Mouse (Mus musculus) limb, embryonic 14.5 days (tissue): ENCODE measurements around the gene Ccl6. TPM values are rescaled to one million over a fixed set of nuclear protein-coding genes. Genes with fewer than 3 reads are reported as not detected.

Source experiments
- ATAC-seq: fragments of 200-750 bp; cut with Nextera tagmentation; 2 replicates; pipeline ENCODE4 v1.8.0; 2017; ENCODE audit warnings: low read depth, moderate number of reproducible peaks, moderate TSS enrichment; ENCODE audit not compliant: low FRiP score
- DNase-seq: peaks from one replicate; pipeline ENCODE4 v3.0.0-alpha.2; 2015; ENCODE audit warnings: low spot score
- H3K27ac ChIP-seq: fragments of 300-500 bp; sonication (generic); replicated peaks from 2 replicates; pipeline ENCODE4 v1.5.1; 2014; ENCODE audit warnings: low read depth, mild to moderate bottlenecking, low read length, moderate library complexity, mixed read lengths
- H3K27me3 ChIP-seq: fragments of 300-500 bp; sonication (generic); 2 replicates; pipeline ENCODE4 v1.6.1; 2014; ENCODE audit warnings: low read length, mixed read lengths; ENCODE audit not compliant: control insufficient read depth, insufficient read depth
- H3K36me3 ChIP-seq: fragments of 300-500 bp; sonication (generic); 2 replicates; pipeline ENCODE4 v1.6.1; 2014; ENCODE audit warnings: mild to moderate bottlenecking, low read length, moderate library complexity, mixed read lengths; ENCODE audit not compliant: control insufficient read depth, insufficient read depth
- H3K4me1 ChIP-seq: fragments of 300-500 bp; sonication (generic); 2 replicates; pipeline ENCODE4 v1.6.1; 2014; ENCODE audit warnings: antibody characterized with exemption, low read length, mixed read lengths; ENCODE audit not compliant: control insufficient read depth, insufficient read depth
- H3K4me2 ChIP-seq: fragments of 300-500 bp; sonication (generic); replicated peaks from 2 replicates; pipeline ENCODE4 v1.6.1; 2014; ENCODE audit warnings: low read depth, mild to moderate bottlenecking, low read length, moderate library complexity; ENCODE audit not compliant: severe bottlenecking
- H3K4me3 ChIP-seq: fragments of 300-500 bp; sonication (generic); replicated peaks from 2 replicates; pipeline ENCODE4 v1.5.1; 2014; ENCODE audit warnings: low read length
- H3K9ac ChIP-seq: fragments of 300-500 bp; sonication (generic); 2 replicates; pipeline ENCODE4 v1.6.1; 2014; ENCODE audit warnings: mild to moderate bottlenecking, low read depth, low read length, moderate library complexity; ENCODE audit not compliant: severe bottlenecking
- H3K9me3 ChIP-seq: fragments of 300-500 bp; sonication (generic); 2 replicates; pipeline ENCODE4 v1.6.1; 2016; ENCODE audit warnings: low read length; ENCODE audit not compliant: control insufficient read depth
- POLR2A ChIP-seq: fragments of 200-500 bp; IDR thresholded peaks from 2 replicates; pipeline ENCODE4 v1.8.0; 2012; ENCODE audit warnings: inconsistent platforms, mild to moderate bottlenecking, moderate library complexity, borderline replicate concordance; ENCODE audit not compliant: insufficient read depth, insufficient read length; ENCODE audit errors: extremely low read depth
- WGBS: fragments of 180-500 bp; shearing (Covaris S2); extraction: QIAGEN DNeasy Blood & Tissue Kit; methylation state at CpG from one replicate; pipeline ENCODE4 v1.1.7; 2014; 5-methylcytosine and 5-hydroxymethylcytosine counted together
- polyA plus RNA-seq, 2 experiments: library from polyadenylated mRNA; depleted of rRNA in 1 of 2; stranded (reverse) in 1 of 2; unstranded in 1 of 2; fragments of >200 nt; fragmentation: Nextera tagmentation in 1 of 2; extraction: Ambion mirVana in 1 of 2; gene quantifications; 2 replicates each; pipeline versions ENCODE4 v1.2.1 to v1.2.3; 2012 to 2014

Ccl6 gene
- polyA plus RNA-seq (2012; rRNA removed) (1.5 and 2.0 TPM in 2 replicates), polyA plus RNA-seq (2014; fragmentation: Nextera tagmentation; extraction: Ambion mirVana) (5.0 and 6.5 TPM in 2 replicates)

DNA sequence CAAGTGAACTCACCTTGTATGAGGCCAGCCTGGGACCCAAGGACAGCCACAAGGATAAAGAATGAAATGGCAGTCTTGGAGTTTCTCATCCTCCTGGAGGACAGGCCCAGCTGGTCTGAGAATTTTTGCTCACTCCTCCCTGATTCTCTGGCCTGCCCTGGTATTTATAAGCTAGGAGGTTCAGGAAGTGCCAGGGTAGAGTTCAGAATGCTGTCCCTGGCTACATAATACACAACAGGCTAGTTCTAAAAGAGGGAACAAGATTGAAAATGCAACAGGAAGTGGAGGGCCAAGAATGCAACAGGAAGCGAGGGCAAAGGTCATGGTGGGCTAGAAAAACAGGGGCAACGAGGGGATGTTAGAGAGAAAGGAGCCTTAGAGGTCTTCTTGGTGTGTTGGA lies at the start of gene Ccl6:
TSS of gene Ccl6 (minus strand) at position 235 of the 400 bp plus-strand sequence.
- DNase-seq = no peak
- Histone ChIP-seq H3K9ac (no peak within 1 kb of the TSS), H3K4me1 (no peaks in the 10 kb centered on the region), H3K27me3 (no peaks in the 10 kb centered on the region), H3K9me3 (no peaks in the 10 kb centered on the region), H3K4me3 (no peak within 1 kb of the TSS), H3K27ac (no peak within 1 kb of the TSS), H3K4me2 (no peak within 1 kb of the TSS), H3K36me3 (no peaks in the 10 kb centered on the region)
- WGBS = 44% methylated on average over 2 of the region's 2 CpGs
- no peak for ATAC-seq
- no peak for TF ChIP-seq POLR2A

DNA sequence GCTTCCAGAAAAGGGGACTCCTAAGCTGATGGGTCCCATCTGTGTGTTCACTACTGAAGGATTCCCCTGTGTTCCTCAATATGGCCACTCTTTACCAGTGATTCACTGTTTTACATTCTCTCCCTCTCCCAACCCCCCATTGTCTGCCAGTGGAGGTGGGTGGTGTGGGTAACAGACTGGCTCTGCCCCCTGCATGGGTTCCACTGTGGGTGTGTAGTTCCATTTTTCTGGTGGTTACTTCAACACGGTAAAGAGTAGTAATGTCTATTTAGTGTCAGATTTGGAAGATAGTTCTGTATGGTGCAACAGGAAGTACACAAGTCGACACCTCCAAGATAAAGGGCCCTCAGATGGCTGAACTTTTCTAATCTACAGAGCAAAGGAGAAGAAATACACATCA lies 48.3 kb upstream of the Ccl6 start:
- Histone ChIP-seq H3K9me3 (no peaks in the 10 kb centered on the region), H3K36me3 (no peaks in the 10 kb centered on the region), H3K4me2 (no peak overlapping the region), H3K27ac (no peak overlapping the region), H3K4me3 (no peak overlapping the region), H3K4me1 (no peaks in the 10 kb centered on the region), H3K27me3 (no peaks in the 10 kb centered on the region), H3K9ac (no peak overlapping the region)
- WGBS = 82% methylated on average over 2 of the region's 2 CpGs
- no peak for DNase-seq
- no peak for TF ChIP-seq POLR2A
- ATAC-seq = no peak

DNA sequence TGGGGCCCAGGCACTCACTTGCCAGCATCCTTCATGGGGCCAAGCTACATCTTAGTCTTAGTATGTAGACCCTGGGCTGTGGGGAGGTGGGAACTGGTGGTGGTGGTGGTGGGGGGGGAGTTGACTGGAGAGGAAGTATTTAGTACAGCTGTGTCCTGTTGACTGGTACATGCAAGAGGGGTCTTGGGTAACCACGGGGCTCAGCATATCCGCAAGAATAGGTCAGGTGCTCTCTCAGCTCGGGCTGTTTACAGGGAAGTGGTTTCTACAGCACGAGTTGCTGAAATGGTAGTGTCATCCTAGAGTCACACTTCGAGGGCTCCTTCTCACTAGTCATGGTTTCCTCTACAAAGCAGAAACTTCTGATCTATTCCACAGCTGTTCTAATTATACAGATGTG lies 47.3 kb upstream of the Ccl6 start:
- Histone ChIP-seq H3K9ac (no peak overlapping the region), H3K27ac (no peak overlapping the region), H3K4me1 (no peaks in the 10 kb centered on the region), H3K4me3 (no peak overlapping the region), H3K36me3 (no peaks in the 10 kb centered on the region), H3K4me2 (no peak overlapping the region), H3K27me3 (no peaks in the 10 kb centered on the region), H3K9me3 (no peaks in the 10 kb centered on the region)
- no peak for DNase-seq
- 83% methylated on average over 5 of the region's 5 CpGs for WGBS
- ATAC-seq = no peak
- TF ChIP-seq POLR2A = no peak

DNA sequence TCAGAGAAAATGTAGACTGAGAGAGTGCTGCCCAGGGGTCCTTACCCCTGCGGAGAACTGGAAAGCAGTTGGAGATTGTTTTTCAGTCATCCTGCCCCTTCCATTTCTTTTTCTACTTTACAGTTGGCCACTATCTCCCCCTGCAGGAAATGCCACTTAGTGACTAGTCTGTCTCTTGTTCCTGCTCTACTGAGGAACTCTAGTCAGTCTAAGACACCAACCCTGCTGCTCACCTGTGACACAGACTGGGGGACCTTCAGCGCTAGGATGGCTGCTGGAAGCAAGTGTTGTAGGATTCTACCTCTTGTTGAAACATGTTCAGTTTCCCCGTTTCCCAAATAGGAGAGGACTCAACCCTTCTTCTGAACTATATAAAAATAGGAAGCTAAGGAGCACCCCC lies 46.6 kb upstream of the Ccl6 start:
- TF ChIP-seq POLR2A = no peak
- Histone ChIP-seq H3K36me3 (no peaks in the 10 kb centered on the region), H3K27me3 (no peaks in the 10 kb centered on the region), H3K9me3 (no peaks in the 10 kb centered on the region), H3K4me1 (no peaks in the 10 kb centered on the region), H3K27ac (no peak overlapping the region), H3K9ac (no peak overlapping the region), H3K4me2 (no peak overlapping the region), H3K4me3 (no peak overlapping the region)
- 66% methylated on average over 3 of the region's 3 CpGs for WGBS
- DNase-seq (no peak), ATAC-seq (no peak)

DNA sequence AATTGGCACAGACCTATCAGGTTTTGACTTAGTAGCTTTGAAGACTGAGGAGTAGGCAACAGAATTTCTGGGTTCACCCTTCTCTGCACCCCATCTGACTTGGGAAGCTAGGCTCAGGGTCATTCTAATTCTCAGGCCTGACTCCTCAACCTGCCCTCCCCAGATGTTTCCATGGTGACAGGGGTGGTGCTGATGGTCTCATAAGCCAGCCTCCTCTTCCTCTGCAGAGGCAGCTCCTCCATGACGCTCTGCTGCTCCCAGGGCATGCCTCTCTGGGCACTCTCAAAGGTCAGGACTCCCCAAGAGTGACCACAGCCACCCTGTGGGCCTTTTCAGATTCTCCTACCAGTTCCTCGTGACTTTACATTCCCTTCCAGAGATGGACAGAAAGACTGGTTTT lies 46.0 kb upstream of the Ccl6 start:
- H3K27ac ChIP-seq = no peak overlapping the region
- TF ChIP-seq POLR2A = no peak
- H3K4me1 ChIP-seq = no peaks in the 10 kb centered on the region
- H3K27me3 ChIP-seq = no peaks in the 10 kb centered on the region
- no peak overlapping the region for H3K4me2 ChIP-seq
- no peaks in the 10 kb centered on the region for H3K9me3 ChIP-seq
- DNase-seq (no peak), ATAC-seq (no peak)
- H3K36me3 ChIP-seq = no peaks in the 10 kb centered on the region
- 60% methylated on average over 2 of the region's 2 CpGs for WGBS
- H3K4me3 ChIP-seq = no peak overlapping the region
- H3K9ac ChIP-seq = no peak overlapping the region

DNA sequence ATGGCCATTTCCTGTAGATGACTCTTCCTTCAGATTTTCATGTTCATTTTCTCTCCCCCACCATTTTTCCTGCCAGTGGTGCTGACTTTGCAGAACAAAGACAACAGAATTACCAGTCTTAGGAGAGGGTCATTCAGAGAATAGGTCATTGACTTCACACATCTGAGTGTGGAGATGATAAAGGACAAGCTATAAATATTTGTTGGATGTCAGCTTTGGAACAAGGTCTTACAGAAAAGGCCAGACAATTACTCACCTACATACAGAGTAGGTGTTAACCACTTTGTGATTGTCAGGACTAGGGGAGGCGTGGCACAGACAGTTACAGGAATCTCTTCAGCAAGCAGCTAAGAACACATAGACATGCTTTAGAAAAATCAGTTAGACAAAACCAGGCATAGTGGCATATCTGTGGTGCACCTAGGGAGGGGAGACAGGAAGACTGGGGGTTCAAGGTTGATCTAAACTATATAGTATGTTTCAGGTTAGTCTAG lies 43.9 kb upstream of the Ccl6 start:
- Histone ChIP-seq H3K4me3 (no peak overlapping the region), H3K9me3 (no peaks in the 10 kb centered on the region), H3K4me2 (no peak overlapping the region), H3K27me3 (no peaks in the 10 kb centered on the region), H3K9ac (no peak overlapping the region), H3K27ac (no peak overlapping the region), H3K4me1 (no peaks in the 10 kb centered on the region), H3K36me3 (no peaks in the 10 kb centered on the region)
- ATAC-seq = no peak
- no peak for TF ChIP-seq POLR2A
- no peak for DNase-seq
- 79% methylated on average over 1 of the region's 1 CpGs for WGBS
